Mouse (Mus musculus): ENCODE results near the gene Myh14.
A peak's percentile ranks its signal among the peaks of the same experiment; 100 is the strongest.
"Not testable (repeated sequence)": the region's sequence is repeated elsewhere in the genome, so short reads cannot be mapped to it uniquely, and the experiment has no call there.

Gene Myh14

DNA sequence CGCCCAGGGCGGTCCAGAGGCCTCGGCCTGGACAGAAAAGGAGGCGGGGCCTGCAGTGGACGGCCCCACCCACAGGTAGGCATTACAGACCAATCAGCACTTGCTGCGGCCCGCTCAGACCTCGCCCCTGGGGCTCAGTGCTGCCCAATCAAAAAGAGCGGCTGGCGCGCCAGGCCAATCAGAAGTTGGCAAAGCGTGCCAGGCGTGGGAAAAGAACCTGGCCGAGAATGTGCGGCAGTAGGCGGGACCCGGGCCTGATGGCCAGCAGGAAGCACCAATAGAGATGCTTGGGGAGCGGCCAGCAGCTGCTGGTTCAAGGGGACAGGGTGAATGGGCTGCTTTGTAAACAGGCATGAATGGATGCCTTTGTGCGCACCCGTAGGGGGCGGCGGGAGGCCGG lies at the start of gene Myh14:
TSS of gene Myh14 (minus strand) at position 41 of the 400 bp plus-strand sequence.
- DNase-seq = peak in 1 of 2 experiments; percentile 32

DNA sequence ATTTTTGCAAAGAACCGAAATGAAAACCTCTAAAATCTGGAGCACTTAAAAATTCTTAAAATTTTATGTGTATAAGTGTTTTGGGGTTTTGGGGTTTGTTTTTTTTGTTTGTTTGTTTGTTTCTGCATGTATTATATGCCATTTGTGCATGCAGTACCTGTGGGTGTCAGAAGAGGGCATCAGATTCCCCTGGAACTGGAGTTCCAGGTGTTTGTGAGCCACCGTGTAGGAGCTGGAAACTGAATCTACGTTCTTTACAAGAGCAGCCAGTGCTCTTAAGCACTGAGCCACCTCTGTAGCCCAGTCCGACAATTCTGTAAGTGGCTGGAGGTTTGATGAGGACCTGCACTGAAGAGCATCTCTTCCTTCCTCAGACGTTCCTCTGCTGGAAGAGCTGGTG lies 39.2 kb upstream of the Myh14 start:
- no peak for DNase-seq

DNA sequence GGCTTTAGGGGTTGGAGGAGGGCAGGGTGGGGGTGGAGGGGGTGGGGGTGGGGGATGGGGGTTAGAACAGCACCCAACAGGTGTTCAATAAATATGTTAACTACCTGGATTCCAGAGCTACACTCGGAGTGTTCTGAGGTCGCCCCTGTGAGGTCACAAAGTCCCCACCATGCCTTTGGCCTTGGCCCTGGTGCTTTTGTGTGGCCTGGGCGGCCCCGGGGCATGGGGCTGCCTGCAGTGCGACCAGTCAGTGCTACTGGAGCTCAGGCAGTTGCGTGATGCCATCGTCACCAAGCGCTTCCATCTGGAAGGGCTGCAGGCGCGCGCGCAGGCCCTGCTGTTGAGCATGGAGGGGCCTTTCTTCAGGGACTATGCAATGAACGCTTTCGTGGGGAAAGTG lies 37.9 kb upstream of the Myh14 start, which contains the start of gene Izumo2:
TSS of gene Izumo2 (plus strand) at position 169 of the 400 bp plus-strand sequence.
- no peak for DNase-seq

DNA sequence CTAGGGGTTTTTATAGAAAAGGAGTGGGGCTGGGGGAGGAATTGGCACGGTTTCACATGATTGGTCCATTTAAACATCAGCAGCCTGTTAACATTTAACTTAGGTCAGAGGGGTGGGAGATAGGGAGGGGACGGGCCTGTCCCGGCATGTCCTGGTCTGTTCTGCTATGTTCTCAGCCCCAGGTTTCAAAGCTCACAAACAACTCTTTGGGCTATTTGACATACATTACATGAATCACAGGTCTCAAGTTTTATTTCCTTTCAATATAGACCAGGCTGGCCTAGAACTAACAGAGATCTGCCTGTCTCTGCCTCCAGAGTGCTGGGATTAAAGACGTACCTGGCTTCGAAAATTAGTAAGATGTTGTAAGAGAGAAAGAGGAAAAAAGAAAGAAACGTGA lies 37.5 kb upstream of the Myh14 start:
- not testable (repeated sequence) for DNase-seq

DNA sequence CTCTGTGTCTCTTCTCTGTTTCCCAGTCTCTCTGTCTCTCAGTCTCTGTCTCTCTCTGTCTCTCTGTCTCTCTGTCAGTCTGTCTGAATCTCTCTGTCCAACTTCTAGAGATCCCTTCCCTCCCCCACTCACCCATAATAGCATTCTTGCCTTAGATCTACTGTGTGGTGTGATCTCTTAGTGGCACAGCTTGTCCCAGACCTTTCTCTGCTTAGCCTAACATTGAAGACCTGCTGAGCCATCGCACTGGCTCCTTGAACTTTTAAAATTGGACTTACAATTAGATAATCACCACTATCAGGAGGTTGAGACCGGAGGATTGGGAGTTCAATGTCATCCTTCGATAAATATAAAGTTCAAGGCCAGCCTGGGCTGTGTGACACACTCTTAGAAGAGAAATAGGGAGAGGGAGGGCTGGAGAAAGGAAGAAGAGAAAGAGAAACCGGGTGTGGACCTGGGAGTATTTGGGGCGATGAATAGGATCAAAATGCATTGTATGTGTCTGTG lies 36.6 kb upstream of the Myh14 start:
- no peak for DNase-seq

DNA sequence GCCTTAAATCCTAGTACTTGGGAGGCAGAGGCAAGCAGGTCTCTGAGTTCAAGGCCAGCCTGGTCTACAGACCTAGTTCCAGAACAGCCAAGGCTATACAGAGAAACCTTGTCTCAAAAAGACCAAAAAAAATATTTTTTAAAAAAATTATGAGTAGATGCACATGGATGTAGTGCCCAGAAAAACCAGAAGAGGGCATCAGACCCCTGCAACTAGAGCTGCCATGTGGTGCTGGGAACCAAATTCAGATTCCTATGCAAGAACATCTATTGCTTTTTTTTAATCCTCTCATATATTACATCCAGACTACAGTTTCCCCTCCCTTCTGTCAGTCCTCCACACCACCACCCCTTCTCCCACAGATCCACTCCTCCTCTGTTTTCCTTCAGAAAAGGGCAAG lies 35.7 kb upstream of the Myh14 start:
- no peak for DNase-seq

DNA sequence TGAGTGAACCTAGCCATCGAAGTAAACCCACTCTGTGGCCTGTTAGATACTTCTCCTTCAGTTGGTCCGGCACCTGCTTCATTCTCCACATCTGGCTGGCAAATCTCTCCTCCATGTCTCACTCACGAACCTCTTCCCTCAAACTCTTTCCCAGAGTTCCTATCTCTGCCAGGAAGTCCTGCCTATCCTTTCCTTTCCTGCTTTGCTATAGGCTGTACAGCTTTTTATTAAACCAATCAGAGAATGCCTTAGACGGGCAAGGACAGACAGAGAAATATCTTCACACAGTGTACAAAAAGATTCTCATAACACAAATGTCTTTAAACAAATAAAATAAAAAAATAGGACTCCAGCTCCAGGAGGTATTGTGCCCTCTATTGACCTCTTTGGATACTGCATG lies 34.4 kb upstream of the Myh14 start:
- no peak for DNase-seq

DNA sequence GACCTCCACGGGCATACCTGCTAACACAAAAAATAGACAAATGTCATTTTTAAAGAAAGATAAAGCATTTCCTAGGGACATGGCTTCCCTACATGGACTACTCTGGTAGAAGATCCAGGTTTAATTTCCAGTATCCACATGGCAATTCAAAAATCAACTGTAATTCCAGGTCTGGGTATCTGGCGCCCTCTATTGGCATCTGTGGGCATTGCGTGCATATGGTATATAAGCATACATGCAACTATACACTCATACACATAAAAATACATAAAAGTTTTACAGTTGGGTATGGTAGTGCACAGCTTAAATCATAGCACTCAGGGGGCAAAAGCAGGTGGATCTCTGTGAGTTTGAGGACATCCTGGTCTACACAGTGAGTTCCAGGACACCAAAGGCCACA lies 33.7 kb upstream of the Myh14 start:
- DNase-seq = no peak

DNA sequence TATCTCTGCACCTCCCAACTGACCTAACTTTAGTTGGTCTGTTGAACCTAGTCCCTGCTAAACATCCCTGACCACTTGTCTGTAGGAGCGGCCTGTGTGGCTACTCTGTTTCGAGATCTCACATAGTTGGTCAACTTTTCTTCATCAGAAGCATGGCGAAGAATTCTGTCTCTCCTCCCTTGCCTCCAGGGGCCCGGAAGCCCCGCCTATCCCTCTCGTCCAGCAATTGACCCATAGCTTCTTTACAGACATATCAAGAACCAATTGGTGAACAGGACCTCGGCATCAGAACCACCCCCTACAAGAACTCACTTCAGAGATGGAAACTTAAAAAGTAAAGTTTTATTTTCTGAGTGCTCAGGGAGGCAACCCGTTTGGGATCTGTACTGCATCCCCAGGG lies 32.3 kb upstream of the Myh14 start:
- DNase-seq = no peak

DNA sequence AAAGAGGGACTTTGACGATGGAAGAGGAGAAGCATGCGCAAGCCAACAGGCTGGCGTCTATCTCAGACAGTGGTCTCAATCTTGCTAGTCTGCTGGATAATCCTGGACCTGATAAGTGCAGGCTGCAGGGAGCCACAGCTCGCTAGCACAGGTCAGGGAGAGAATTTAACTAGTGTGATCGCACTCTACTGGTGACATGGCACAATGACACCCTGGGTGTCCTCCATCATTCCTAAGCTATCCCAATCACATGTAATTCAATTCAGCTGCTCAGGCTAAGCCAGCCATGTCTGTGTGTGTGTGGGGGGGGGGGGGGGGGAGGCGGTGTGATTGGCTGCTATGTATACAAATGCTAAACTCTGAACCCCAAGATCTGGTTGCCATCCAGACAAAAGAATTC lies 31.3 kb upstream of the Myh14 start:
- no peak for DNase-seq

DNA sequence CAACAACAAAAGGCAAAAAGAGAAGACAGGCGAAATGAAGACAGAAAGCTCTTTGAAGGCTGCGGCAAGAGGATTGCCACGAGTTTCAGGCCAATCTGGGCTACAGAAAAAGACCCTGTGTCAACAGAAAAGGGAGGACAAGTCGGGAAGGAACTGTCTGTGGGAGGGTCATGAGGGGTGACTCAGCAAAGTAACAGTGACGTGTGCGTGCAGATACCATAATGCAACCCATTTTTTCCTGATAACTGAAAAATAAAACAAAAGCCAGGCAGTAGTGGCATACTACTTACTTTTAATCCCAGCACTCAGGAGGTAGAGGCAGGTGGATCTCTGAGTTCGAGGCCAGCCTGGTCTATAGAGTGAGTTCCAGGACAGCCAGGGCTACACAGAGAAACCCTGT lies 27.3 kb upstream of the Myh14 start:
- no peak for DNase-seq

DNA sequence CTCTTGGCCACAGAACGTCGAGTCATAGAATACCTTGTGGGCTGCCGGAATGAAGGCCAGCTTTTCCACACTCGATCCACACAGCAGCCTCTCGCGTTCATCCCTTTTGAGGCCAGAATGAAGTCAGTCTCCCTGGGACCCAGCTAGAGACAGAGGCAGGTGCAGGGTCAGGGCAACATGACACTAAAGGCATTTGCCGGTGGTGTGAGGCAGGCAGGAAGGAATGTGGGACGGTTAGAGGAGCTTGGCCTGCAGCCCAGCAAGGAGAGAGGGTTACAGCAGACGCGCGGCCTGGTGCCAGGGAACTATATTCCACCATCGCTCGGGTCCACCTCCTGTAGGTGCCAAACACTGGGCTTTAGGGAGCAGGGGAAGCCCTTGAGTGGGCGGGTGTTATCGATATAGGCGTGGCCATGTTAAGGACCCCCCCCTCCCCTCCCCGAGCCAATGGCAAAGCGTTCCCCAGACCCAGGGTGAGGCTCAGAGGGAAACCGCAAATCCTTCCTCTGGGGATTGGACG lies 26.6 kb upstream of the Myh14 start:
- DNase-seq = no peak

DNA sequence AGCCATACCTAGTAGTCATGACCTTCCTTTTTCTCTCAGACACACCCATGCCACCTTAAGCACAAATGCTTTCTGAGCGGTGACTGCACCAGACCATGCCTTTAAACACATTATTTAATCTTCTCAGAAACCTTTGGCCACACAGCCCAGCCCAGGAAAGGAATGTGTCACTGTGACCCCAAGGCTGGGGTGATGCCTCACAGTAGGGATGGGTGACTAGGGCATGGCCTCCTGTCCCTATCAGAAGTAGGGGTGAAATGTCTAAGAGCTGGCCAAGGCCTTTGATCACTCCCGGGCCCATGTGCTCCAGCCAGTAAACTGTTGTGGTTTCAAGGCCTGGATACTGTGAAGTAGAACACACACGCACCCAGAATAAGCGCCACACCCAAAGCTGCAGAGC lies 24.6 kb upstream of the Myh14 start:
- no peak for DNase-seq

DNA sequence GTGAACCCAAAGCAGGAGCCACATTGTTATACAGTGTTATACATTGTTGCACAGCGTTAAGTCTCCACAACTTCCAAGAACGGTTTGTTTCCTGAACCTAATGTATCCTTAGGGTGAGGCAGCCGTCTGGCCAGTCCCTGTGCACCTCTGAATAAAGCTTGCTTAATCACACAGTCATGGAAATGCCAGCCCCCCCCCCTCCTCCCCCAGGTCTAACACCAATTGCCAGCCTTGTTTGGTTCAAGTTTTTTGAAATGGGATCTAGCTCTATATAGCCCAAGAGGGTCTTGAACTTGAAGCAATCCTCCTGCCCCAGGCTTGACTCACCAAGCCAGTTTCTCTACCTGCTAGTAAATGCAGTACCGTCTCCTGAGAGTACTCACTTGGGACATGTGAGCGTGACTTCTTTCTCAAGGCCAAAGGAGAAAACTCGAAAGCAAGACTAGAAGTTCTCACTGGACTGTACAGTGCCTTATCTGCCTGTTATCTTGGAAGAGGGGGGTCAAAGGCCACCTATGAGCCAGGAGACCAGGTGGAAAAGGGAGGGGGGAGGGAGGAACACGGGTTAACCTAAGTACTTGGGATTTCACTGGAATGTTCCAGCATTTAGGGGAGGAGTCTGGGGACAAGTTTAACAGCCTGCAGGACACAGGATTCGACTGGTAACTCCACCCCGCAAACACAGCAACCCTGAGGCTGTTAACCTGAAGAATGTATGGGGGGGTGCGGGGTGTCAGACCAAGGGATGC lies 23.0 kb upstream of the Myh14 start:
- DNase-seq = no peak

DNA sequence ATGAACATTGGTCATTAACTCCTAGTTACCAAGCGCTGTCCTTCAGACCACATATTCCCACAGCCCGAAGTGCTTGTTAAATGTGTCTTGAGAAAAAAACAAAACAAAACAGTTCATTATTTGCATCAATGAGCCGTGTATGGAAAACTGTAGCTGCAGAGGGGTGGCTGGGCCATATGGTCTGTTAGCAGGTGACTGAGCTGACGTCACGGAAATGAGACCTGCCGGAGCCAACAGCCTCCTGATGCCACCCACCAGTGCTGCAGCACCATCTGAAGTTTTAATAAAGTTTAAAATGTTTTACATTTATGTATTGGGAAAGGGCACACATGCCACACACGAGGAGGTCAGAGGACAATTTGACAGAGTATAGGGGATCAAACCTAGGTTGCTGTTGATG lies 18.7 kb upstream of the Myh14 start:
- no peak for DNase-seq

DNA sequence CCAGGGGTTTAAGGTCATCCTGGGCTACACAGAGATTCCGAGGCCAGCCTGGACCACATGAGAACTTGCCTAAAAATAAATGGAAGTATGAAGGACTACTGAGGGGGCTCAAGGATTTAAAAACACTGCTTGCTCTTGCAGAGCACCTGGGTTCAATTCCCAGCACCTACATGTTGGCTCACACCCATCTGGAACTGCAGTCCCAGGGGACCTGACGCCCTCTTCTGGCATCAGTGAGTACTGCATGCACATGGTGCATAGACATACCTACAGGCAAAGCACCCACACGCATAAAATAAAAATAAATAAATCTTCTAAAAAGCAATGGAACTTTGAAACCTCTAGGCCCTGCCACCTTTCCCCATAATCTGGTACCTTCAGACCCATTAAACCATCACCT lies 18.2 kb upstream of the Myh14 start:
- DNase-seq = no peak

DNA sequence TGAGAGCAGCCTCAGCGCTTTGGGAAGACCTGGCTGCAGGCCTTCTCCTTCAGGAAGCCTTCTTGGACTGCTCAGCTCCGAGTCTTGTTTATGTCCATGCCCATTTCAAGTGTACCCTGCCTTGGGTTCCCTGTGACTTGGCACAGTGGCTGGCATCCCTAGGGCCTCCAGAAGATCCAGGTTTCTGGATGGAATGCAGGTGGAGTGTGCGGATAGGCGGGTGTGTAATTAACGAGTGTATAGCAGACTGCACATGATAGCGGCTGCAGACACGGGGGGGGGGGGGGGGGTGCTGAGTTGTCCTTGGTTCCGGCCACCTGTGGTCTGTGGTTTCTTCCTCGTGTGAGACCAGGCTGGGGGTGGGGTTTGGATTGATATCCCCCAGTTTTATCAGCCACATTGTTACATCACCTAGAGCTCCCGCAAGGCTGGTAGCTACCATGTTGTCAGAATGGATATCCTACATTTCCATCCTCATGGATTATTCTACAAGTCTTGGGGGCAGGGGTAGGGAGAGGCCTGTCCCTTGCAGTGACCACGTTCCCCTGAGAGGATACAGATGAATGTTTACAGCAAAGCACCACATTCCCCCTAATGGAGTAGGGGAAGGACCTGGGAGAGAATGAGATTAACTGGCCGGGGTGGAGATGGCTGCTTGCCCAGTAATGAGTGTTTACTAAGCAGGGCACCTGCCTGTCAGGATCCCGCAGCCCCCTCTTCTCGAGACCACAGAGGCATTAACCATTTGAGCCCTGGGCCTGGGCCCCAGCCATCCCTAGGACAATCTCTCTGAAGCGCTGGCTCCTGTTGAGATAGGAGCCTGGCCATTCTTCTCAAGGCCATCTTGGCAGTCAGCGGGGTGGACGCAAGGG lies 15.1 kb upstream of the Myh14 start:
- DNase-seq = no peak

DNA sequence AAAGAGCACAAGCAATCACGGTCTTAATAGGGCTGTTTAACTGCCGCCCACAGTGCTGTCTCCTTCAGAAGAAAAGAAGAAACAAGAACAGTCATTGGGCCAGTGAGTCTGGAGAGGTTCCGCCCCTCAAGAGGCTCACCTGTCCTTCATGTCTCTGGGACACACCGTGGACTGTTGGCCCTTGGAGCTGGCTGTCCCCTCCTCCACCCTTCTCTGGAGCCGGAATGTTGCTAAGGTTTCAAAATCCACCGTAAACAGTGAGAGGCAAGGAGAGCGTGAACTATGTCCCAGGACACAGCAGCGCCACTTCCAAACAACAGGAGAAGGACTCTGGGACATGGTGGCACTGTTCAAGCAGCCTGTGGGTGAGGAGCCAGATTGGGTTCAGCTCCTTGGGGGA lies 13.0 kb upstream of the Myh14 start:
- no peak for DNase-seq

DNA sequence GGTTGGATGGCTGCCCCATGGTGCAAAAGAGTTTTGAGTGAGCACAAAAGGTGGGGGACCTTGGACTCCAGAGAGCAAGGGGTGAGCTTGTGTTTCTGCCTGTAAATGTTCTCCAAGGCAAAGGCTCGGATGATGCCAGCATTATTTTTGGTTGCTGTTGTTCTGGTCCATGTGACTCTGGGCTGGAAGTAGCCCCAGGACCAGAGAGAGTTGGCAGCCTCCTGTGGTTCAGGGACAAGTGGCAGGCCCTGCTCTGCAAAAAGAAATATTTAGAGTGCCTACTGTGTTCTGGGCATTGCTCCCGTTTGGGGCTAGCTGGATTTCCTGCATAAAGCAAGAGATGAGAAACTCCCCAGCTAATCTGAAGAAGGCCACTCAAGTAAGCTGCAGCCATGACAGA lies 6.0 kb upstream of the Myh14 start:
- DNase-seq = no peak

DNA sequence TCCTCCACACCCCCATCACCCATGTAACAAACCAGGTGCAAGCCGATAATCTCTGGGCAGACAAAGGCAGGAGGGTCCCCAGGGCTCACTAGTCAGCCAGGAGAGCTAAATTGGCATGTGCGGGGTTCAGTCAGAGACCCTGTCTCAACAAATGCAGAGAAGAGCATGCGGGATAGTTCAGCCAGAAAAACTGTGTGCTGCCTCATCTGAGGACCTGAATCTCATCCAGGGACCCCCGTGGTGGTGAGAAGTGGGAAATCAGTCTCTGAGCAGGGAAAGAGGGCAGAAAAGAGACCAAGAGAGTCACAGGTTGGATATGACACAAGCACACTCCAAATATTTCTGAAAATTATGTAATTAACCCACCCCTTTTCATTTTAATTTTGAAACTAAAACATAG lies 5.5 kb upstream of the Myh14 start:
- no peak for DNase-seq

DNA sequence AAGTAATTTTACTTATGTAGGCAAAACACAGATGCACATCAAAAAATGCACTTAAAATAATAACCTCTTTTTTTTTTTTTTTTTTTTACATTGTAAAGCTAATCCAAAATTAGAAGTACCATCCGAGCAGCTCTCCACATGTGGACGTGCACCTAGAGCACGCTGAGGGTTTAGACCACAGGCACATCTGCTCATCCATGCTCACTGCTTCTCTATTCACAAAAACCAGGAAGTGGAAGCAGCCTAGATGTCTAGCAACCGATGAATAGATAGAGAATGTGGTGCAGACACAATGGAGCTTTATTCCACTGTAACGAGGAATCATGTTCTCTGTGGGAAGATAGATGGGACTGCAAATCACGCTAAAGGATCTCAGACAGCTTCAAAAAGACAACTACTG lies 4.5 kb upstream of the Myh14 start:
- DNase-seq = no peak

DNA sequence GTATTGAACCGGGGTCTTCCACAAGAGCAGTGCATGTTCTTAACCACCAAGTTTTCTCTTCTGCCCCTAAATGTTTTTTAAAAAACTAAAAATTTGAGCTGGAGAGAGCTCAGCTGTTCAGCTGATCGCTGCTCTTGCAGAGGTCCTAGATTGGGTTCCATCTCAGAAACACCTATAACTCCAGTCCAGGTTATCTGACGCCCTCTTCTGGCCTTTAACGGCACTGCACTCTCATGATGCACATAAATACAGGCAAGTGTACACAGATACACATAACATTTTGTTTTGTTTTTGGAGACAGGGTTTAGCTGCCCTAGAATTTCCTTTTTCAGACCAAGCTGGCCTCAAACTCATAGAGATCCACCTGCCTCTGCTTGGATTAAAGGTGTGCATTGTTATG lies 3.9 kb upstream of the Myh14 start:
- DNase-seq = no peak

DNA sequence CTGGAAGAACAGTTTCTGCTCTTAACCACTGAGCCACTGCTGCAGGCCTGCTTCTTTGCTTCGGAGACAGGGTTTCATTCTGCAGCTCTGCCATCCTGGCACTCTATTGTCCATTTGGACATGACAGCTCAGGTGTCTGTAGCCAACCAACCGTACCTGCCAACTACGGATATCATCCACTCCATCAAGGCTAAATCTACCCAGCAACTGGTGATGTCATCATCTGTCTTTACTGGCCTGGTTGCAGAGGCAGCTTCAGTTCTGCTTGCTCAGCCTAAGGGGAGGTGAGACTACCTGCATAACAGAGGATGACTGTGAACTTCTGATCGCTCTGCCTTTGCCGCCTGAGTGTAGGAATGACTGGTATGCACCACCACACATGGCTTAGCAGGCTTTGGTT lies 1.6 kb upstream of the Myh14 start:
- no peak for DNase-seq

DNA sequence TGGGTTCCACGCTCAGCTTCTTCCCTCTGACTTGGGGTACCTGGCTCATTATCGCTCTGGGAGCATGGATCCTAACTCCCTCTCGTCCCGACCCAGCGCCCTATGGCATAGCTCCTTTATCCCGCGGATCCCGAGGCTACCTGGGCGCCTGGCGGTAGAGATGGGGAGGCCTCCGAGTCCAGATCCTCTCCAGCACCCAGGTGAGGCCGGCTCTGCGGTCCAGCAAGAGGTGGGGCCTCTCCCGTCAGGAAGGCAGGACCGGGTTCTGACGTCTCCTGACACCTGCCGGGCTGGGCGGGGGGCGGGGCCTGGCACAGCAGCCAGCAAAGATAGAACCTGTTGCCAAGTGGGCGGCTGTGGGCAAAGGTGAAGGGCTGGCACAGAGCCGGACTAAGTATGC lies 1.5 kb downstream of the Myh14 start:
- no peak for DNase-seq

Measured in thymus, adult 18-20 months (tissue).